Comparison of ENCODE assay signal across 26 mouse cellular contexts in the genomic region with DNA sequence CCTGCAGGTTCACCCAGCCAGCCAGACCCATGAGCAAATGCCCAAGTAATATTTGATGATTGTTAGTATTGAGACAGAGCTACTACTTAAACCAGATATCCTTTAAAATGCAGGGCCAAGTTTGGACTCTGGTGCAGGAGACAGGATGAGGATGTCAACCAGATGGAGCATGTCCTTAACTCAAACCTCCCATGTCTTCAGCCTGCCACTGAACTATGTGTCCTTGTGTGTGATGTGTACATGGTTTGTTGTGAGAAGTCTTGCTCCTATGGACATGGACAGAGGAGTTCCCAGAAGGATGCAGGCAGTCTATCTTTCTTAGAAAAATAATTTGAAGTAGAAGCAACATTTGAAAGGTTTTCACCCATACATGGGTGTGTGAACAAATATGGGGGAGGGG.
DNase-seq lines count a peak whose midpoint lies in the region; ATAC-seq lines count a peak whose summit lies in the region.
"Had no signal": no experiment of that assay in that cellular context is flagged by ENCODE, and none has a peak within 500 bp of the region (broad histone marks: within the 10 kb centered on the region; RNA-seq: fewer than 3 reads in every experiment).

No protein-coding gene starts in this region.

- no peak overlapping the region for H3K4me2 ChIP-seq in kidney, embryonic 16.5 days (replicated peaks; ENCODE audit: low read depth, low read length)
- H3K4me2 ChIP-seq: embryonic facial prominence, embryonic 15.5 days; forebrain, embryonic 12.5 days; heart, embryonic 12.5 days; hindbrain, embryonic 13.5 days; liver, embryonic 13.5 days; midbrain, embryonic 12.5 days; neural tube, embryonic 13.5 days had no signal

- peak overlapping the region; percentile 68; the same call in 1 of the 2 replicates for H3K27ac ChIP-seq in kidney, embryonic 16.5 days (ENCODE audit: low read length)
- H3K27ac ChIP-seq in brown adipose tissue, adult 24 weeks (replicated peaks; ENCODE audit: low read depth, low read length), result peak overlapping the region; percentile 88
- 0 out of 2 replicates have a peak overlapping the region, but pooled peaks have one; percentile 0 for H3K27ac ChIP-seq in limb, embryonic 10.5 days
- H3K27ac ChIP-seq: embryonic facial prominence, embryonic 10.5 days; forebrain, embryonic 12.5 days; hindbrain, embryonic 13.5 days; liver, embryonic 13.5 days; midbrain, embryonic 12.5 days; neural tube, embryonic 13.5 days had no signal

- H3K4me3 ChIP-seq in kidney, embryonic 16.5 days (ENCODE audit: low read length), result no peak overlapping the region
- H3K4me3 ChIP-seq in brown adipose tissue, adult 24 weeks (ENCODE audit: insufficient read depth, low read depth, low read length), result no peak overlapping the region
- no peak overlapping the region for H3K4me3 ChIP-seq in limb, embryonic 10.5 days
- H3K4me3 ChIP-seq: embryonic facial prominence, embryonic 10.5 days; embryonic facial prominence, embryonic 15.5 days; forebrain, embryonic 12.5 days; heart, embryonic 12.5 days; hindbrain, embryonic 13.5 days; liver, embryonic 13.5 days; megakaryocyte, embryonic 14.5 days; midbrain, embryonic 12.5 days; neural tube, embryonic 13.5 days had no signal

- H3K27me3 ChIP-seq in kidney, embryonic 16.5 days (ENCODE audit: insufficient read depth, low read length), result no peaks in the 10 kb centered on the region
- no peaks in the 10 kb centered on the region for H3K27me3 ChIP-seq in limb, embryonic 10.5 days (ENCODE audit: low read depth, poor library complexity, severe bottlenecking)
- H3K27me3 ChIP-seq: embryonic facial prominence, embryonic 15.5 days; forebrain, embryonic 12.5 days; heart, embryonic 12.5 days; hindbrain, embryonic 13.5 days; liver, embryonic 13.5 days; megakaryocyte, embryonic 14.5 days; midbrain, embryonic 12.5 days; neural tube, embryonic 13.5 days had no signal

- no peaks in the 10 kb centered on the region for H3K36me3 ChIP-seq in kidney, embryonic 16.5 days (ENCODE audit: insufficient read depth, low read length)
- H3K36me3 ChIP-seq in limb, embryonic 10.5 days, result no peaks in the 10 kb centered on the region
- H3K36me3 ChIP-seq: embryonic facial prominence, embryonic 10.5 days; embryonic facial prominence, embryonic 15.5 days; forebrain, embryonic 12.5 days; heart, embryonic 12.5 days; hindbrain, embryonic 13.5 days; liver, embryonic 13.5 days; midbrain, embryonic 12.5 days; neural tube, embryonic 13.5 days had no signal

- ATAC-seq in kidney, embryonic 16.5 days (ENCODE audit: low FRiP score, low TSS enrichment), result no peak
- ATAC-seq: activated CD4-positive, CD25-positive, alpha-beta regulatory T cell, adult 4 months; intestine, embryonic 16.5 days had no signal

- peaks cover 22% of the 10 kb centered on the region; the same call in 1 of the 2 replicates for H3K4me1 ChIP-seq in kidney, embryonic 16.5 days (ENCODE audit: insufficient read depth, low read length)
- H3K4me1 ChIP-seq in brown adipose tissue, adult 24 weeks (ENCODE audit: control insufficient read depth, insufficient read depth, insufficient read length, low read length), result peaks cover 6% of the 10 kb centered on the region; the same call in 1 of the 2 replicates
- peaks cover 30% of the 10 kb centered on the region for H3K4me1 ChIP-seq in limb, embryonic 10.5 days
- H3K4me1 ChIP-seq: forebrain, embryonic 12.5 days; hindbrain, embryonic 13.5 days; liver, embryonic 13.5 days; megakaryocyte, embryonic 14.5 days; midbrain, embryonic 12.5 days had no signal

- no peak overlapping the region for H3K9ac ChIP-seq in kidney, embryonic 16.5 days (replicated peaks; ENCODE audit: low read length)
- H3K9ac ChIP-seq: embryonic facial prominence, embryonic 15.5 days; forebrain, embryonic 12.5 days; heart, embryonic 12.5 days; hindbrain, embryonic 13.5 days; liver, embryonic 13.5 days; midbrain, embryonic 12.5 days; neural tube, embryonic 13.5 days had no signal

- H3K9me3 ChIP-seq in kidney, embryonic 16.5 days (ENCODE audit: low read length), result no peaks in the 10 kb centered on the region
- no peaks in the 10 kb centered on the region for H3K9me3 ChIP-seq in limb, embryonic 10.5 days (replicated peaks)
- H3K9me3 ChIP-seq: embryonic facial prominence, embryonic 10.5 days; embryonic facial prominence, embryonic 15.5 days; forebrain, embryonic 12.5 days; heart, embryonic 12.5 days; hindbrain, embryonic 13.5 days; liver, embryonic 13.5 days; midbrain, embryonic 12.5 days; neural tube, embryonic 13.5 days had no signal

- no peak for DNase-seq in kidney, postnatal 36 days
- no peak for DNase-seq in limb, embryonic 10.5 days (ENCODE audit: low spot score)
- peak; percentile 24 for DNase-seq in lung, postnatal 25 days (ENCODE audit: low spot score)
- DNase-seq in liver, result no peak
- DNase-seq: adrenal gland, adult 8-10 months; B cell, adult 2 months; cerebellum, adult 8-10 months; cerebellum, postnatal 25 days; gastrocnemius, postnatal 14 days; heart, adult 18-20 months; heart, postnatal 4 days; liver, embryonic 13.5 days; thymus, adult 2 months; thymus, postnatal 4 days had no signal

Comparison
In these comparisons a context has a peak if more than half of its experiments do, and no peak if none do; other contexts are left out.
1. H3K27ac ChIP-seq: peak in every context shown above with its lines; median percentile 88 in brown adipose tissue, adult 24 weeks; 68 in kidney, embryonic 16.5 days; 0 in limb, embryonic 10.5 days.